Mouse (Mus musculus): ENCODE measurements around the gene Kcnmb2. TPM values are rescaled to one million over a fixed set of nuclear protein-coding genes. Genes with fewer than 3 reads are reported as not detected.

The Kcnmb2 gene
- polyA plus RNA-seq, 1 experiment from 2014 or later: 5.9 TPM

GRCm38 (mm10) chr3:32032381-32032780, 130.1 kb downstream of the Kcnmb2 start:
- no peak overlapping the region for H3K4me3 ChIP-seq
- no peaks in the 10 kb centered on the region for H3K9me3 ChIP-seq
- WGBS: 79% methylated on average over 9 of the region's 9 CpGs
- H3K4me1 ChIP-seq: no peaks in the 10 kb centered on the region
- DNase-seq (ENCODE audit: low spot score): no peak
- H3K27ac ChIP-seq (replicated peaks): no peak overlapping the region
- H3K36me3 ChIP-seq (replicated peaks): no peaks in the 10 kb centered on the region
- H3K27me3 ChIP-seq (replicated peaks; ENCODE audit: low read depth, poor library complexity, severe bottlenecking): no peaks in the 10 kb centered on the region

- H3K4me1 ChIP-seq: no peaks in the 10 kb centered on the region
- no peak overlapping the region for H3K4me3 ChIP-seq
- 74% methylated on average over 3 of the region's 3 CpGs for WGBS
- no peaks in the 10 kb centered on the region for H3K27me3 ChIP-seq (replicated peaks; ENCODE audit: low read depth, poor library complexity, severe bottlenecking)
- no peak overlapping the region for H3K27ac ChIP-seq (replicated peaks)
- H3K9me3 ChIP-seq: no peaks in the 10 kb centered on the region
- no peaks in the 10 kb centered on the region for H3K36me3 ChIP-seq (replicated peaks)
- DNase-seq (ENCODE audit: low spot score): no peak
Observed at GRCm38 (mm10) chr3:32043814-32044213, 141.5 kb downstream of the Kcnmb2 start.

- Histone ChIP-seq H3K27ac (replicated peaks) (no peak overlapping the region), H3K4me3 (no peak overlapping the region), H3K4me1 (no peaks in the 10 kb centered on the region), H3K9me3 (no peaks in the 10 kb centered on the region), H3K36me3 (replicated peaks) (no peaks in the 10 kb centered on the region), H3K27me3 (replicated peaks; ENCODE audit: low read depth, poor library complexity, severe bottlenecking) (no peaks in the 10 kb centered on the region)
- DNase-seq (ENCODE audit: low spot score): no peak
- 88% methylated on average over 3 of the region's 3 CpGs for WGBS
Observed at GRCm38 (mm10) chr3:32048777-32049176, 146.5 kb downstream of the Kcnmb2 start.

- Histone ChIP-seq H3K9me3 (no peaks in the 10 kb centered on the region), H3K36me3 (replicated peaks) (no peaks in the 10 kb centered on the region), H3K4me1 (no peaks in the 10 kb centered on the region), H3K4me3 (no peak overlapping the region), H3K27me3 (replicated peaks; ENCODE audit: low read depth, poor library complexity, severe bottlenecking) (no peaks in the 10 kb centered on the region), H3K27ac (replicated peaks) (no peak overlapping the region)
- WGBS: 81% methylated on average over 3 of the region's 3 CpGs
- no peak for DNase-seq (ENCODE audit: low spot score)
Observed at GRCm38 (mm10) chr3:32052596-32052995, 150.3 kb downstream of the Kcnmb2 start.

- DNase-seq (ENCODE audit: low spot score): no peak
- no peak overlapping the region for H3K27ac ChIP-seq (replicated peaks)
- no peaks in the 10 kb centered on the region for H3K27me3 ChIP-seq (replicated peaks; ENCODE audit: low read depth, poor library complexity, severe bottlenecking)
- H3K36me3 ChIP-seq (replicated peaks): no peaks in the 10 kb centered on the region
- no peaks in the 10 kb centered on the region for H3K9me3 ChIP-seq
- H3K4me1 ChIP-seq: peaks cover 9% of the 10 kb centered on the region; the same call in 1 of the 2 replicates
- H3K4me3 ChIP-seq: no peak overlapping the region
- WGBS: 95% methylated on average over 10 of the region's 10 CpGs
Observed at GRCm38 (mm10) chr3:32053610-32054241, 151.4 kb downstream of the Kcnmb2 start.

- no peak overlapping the region for H3K4me3 ChIP-seq
- H3K27ac ChIP-seq (replicated peaks): no peak overlapping the region
- H3K9me3 ChIP-seq: no peaks in the 10 kb centered on the region
- DNase-seq (ENCODE audit: low spot score): no peak
- H3K27me3 ChIP-seq (replicated peaks; ENCODE audit: low read depth, poor library complexity, severe bottlenecking): no peaks in the 10 kb centered on the region
- H3K36me3 ChIP-seq (replicated peaks): no peaks in the 10 kb centered on the region
- 60% methylated on average over 10 of the region's 10 CpGs for WGBS
- H3K4me1 ChIP-seq: peaks cover 19% of the 10 kb centered on the region
Observed at GRCm38 (mm10) chr3:32059888-32060656, 157.8 kb downstream of the Kcnmb2 start.

- no peak overlapping the region for H3K4me3 ChIP-seq
- no peaks in the 10 kb centered on the region for H3K9me3 ChIP-seq
- WGBS: 78% methylated on average over 3 of the region's 3 CpGs
- H3K36me3 ChIP-seq (replicated peaks): no peaks in the 10 kb centered on the region
- H3K27ac ChIP-seq (replicated peaks): no peak overlapping the region
- no peak for DNase-seq (ENCODE audit: low spot score)
- H3K4me1 ChIP-seq: peaks cover 34% of the 10 kb centered on the region
- H3K27me3 ChIP-seq (replicated peaks; ENCODE audit: low read depth, poor library complexity, severe bottlenecking): no peaks in the 10 kb centered on the region
Observed at GRCm38 (mm10) chr3:32062685-32063084, 160.4 kb downstream of the Kcnmb2 start.

- DNase-seq (ENCODE audit: low spot score): no peak
- Histone ChIP-seq H3K4me3 (no peak overlapping the region), H3K27me3 (replicated peaks; ENCODE audit: low read depth, poor library complexity, severe bottlenecking) (no peaks in the 10 kb centered on the region), H3K36me3 (replicated peaks) (no peaks in the 10 kb centered on the region), H3K4me1 (peaks cover 35% of the 10 kb centered on the region), H3K27ac (replicated peaks) (no peak overlapping the region), H3K9me3 (no peaks in the 10 kb centered on the region)
- 88% methylated on average over 3 of the region's 3 CpGs for WGBS
Observed at GRCm38 (mm10) chr3:32063312-32063711, 161.0 kb downstream of the Kcnmb2 start.

GRCm38 (mm10) chr3:32067004-32067935, 165.0 kb downstream of the Kcnmb2 start:
- peak overlapping the region; percentile 63 for H3K27ac ChIP-seq (replicated peaks)
- peak; percentile 21 for DNase-seq (ENCODE audit: low spot score)

GRCm38 (mm10) chr3:32073881-32074280, 171.6 kb downstream of the Kcnmb2 start:
- Histone ChIP-seq H3K4me1 (no peaks in the 10 kb centered on the region), H3K27ac (replicated peaks) (no peak overlapping the region), H3K9me3 (no peaks in the 10 kb centered on the region), H3K4me3 (no peak overlapping the region), H3K36me3 (replicated peaks) (no peaks in the 10 kb centered on the region), H3K27me3 (replicated peaks; ENCODE audit: low read depth, poor library complexity, severe bottlenecking) (no peaks in the 10 kb centered on the region)
- WGBS: 77% methylated on average over 8 of the region's 8 CpGs
- no peak for DNase-seq (ENCODE audit: low spot score)

More at GRCm38 (mm10) chr3:32067004-32067935, 165.0 kb downstream of the Kcnmb2 start:
- Histone ChIP-seq H3K9me3 (no peaks in the 10 kb centered on the region), H3K36me3 (replicated peaks) (no peaks in the 10 kb centered on the region), H3K4me3 (no peak overlapping the region), H3K27me3 (replicated peaks; ENCODE audit: low read depth, poor library complexity, severe bottlenecking) (no peaks in the 10 kb centered on the region), H3K4me1 (peaks cover 21% of the 10 kb centered on the region)
- 46% methylated on average over 9 of the region's 9 CpGs for WGBS

GRCm38 (mm10) chr3:32088762-32089161, 186.5 kb downstream of the Kcnmb2 start:
- H3K27ac ChIP-seq (replicated peaks): no peak overlapping the region
- no peaks in the 10 kb centered on the region for H3K27me3 ChIP-seq (replicated peaks; ENCODE audit: low read depth, poor library complexity, severe bottlenecking)
- WGBS: 88% methylated on average over 1 of the region's 1 CpGs
- H3K9me3 ChIP-seq: no peaks in the 10 kb centered on the region
- H3K4me1 ChIP-seq: no peaks in the 10 kb centered on the region
- no peak overlapping the region for H3K4me3 ChIP-seq
- no peaks in the 10 kb centered on the region for H3K36me3 ChIP-seq (replicated peaks)
- no peak for DNase-seq (ENCODE audit: low spot score)

GRCm38 (mm10) chr3:32101391-32101790, 199.1 kb downstream of the Kcnmb2 start:
- Histone ChIP-seq H3K27me3 (replicated peaks; ENCODE audit: low read depth, poor library complexity, severe bottlenecking) (no peaks in the 10 kb centered on the region), H3K9me3 (no peaks in the 10 kb centered on the region), H3K36me3 (replicated peaks) (no peaks in the 10 kb centered on the region), H3K27ac (replicated peaks) (no peak overlapping the region), H3K4me3 (no peak overlapping the region), H3K4me1 (no peaks in the 10 kb centered on the region)
- no peak for DNase-seq (ENCODE audit: low spot score)
- WGBS: 89% methylated on average over 10 of the region's 10 CpGs
